Mouse (Mus musculus) small intestine, adult 2 months (tissue): Measurements from ENCODE around the gene Ep400. TPM values are rescaled to one million over a fixed set of nuclear protein-coding genes. Genes with fewer than 3 reads are reported as not detected.
"Not testable (repeated sequence)": the region's sequence is repeated elsewhere in the genome, so short reads cannot be mapped to it uniquely, and the experiment has no call there.

ENCODE experiments used
- H3K27ac ChIP-seq: fragments of 200-500 bp; 2 replicates; pipeline ENCODE4 v1.5.1; 2012; ENCODE audit warnings: low read depth, low read length, control low read depth, inconsistent platforms; ENCODE audit not compliant: insufficient read depth
- H3K27me3 ChIP-seq: fragments of 200-500 bp; 2 replicates; pipeline ENCODE4 v1.6.1; 2012; ENCODE audit warnings: mild to moderate bottlenecking, moderate library complexity, low read length, inconsistent platforms; ENCODE audit not compliant: control insufficient read depth, insufficient read depth
- H3K36me3 ChIP-seq: fragments of 200-500 bp; 2 replicates; pipeline ENCODE4 v1.6.1; 2012; ENCODE audit warnings: mild to moderate bottlenecking, low read length, control low read depth, inconsistent platforms; ENCODE audit not compliant: control insufficient read depth, insufficient read depth
- H3K4me1 ChIP-seq: fragments of 200-500 bp; 2 replicates; pipeline ENCODE4 v1.6.1; 2012; ENCODE audit warnings: low read length, inconsistent platforms, mixed read lengths; ENCODE audit not compliant: control insufficient read depth, insufficient read depth, insufficient read length
- H3K4me3 ChIP-seq: fragments of 200-500 bp; 2 replicates; pipeline ENCODE4 v1.5.1; 2012; ENCODE audit warnings: low read depth, mild to moderate bottlenecking, control low read depth, inconsistent platforms, low read length, moderate library complexity
- CTCF ChIP-seq: fragments of 200-500 bp; IDR thresholded peaks from 2 replicates; pipeline ENCODE4 v1.5.1; 2012; ENCODE audit warnings: low read depth, mild to moderate bottlenecking, control low read depth, inconsistent platforms, low read length, moderate library complexity, mixed read lengths; ENCODE audit not compliant: insufficient replicate concordance, insufficient read length; ENCODE audit errors: extremely low read depth
- POLR2A ChIP-seq: fragments of 200-500 bp; IDR thresholded peaks from 2 replicates; pipeline ENCODE4 v1.6.1; 2012; ENCODE audit warnings: low read depth, mild to moderate bottlenecking, control low read depth, inconsistent platforms, low read length, moderate library complexity
- WGBS: fragments of 180-500 bp; shearing (Covaris S2); methylation state at CpG from one replicate; pipeline ENCODE4 v1.1.7; 2018; 5-methylcytosine and 5-hydroxymethylcytosine counted together
- polyA plus RNA-seq: library from polyadenylated mRNA; depleted of rRNA; stranded (reverse); fragments of >200 nt; gene quantifications from 2 replicates; pipeline ENCODE4 v1.2.3, GENCODE M21; 2012

Gene Ep400
- polyA plus RNA-seq, 1 experiment, result 45.0 TPM

DNA sequence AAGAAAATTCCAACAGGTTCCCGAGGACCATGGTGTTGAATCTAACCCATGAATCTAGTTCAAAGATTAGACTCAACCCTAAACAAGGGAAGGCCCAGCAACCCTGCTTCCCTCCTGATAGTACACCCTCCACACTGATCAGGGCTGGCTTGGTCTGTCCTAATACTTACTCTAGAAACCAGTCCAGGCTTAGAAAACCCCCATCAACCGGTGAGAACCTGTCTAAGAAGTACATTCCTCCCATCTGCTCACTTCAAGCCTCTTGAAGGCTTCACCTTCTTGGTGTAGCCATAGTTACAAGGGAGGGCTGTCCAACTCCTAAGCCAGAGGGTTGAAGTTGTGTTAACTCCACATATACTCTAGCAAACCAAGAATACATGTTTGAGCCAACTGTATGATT is 47.0 kb downstream of the Ep400 start:
- no peaks in the 10 kb centered on the region for H3K27me3 ChIP-seq
- no peak overlapping the region for H3K27ac ChIP-seq
- H3K4me3 ChIP-seq, result no peak overlapping the region
- no peaks in the 10 kb centered on the region for H3K4me1 ChIP-seq
- 68% methylated on average over 2 of the region's 2 CpGs for WGBS
- peaks cover 65% of the 10 kb centered on the region for H3K36me3 ChIP-seq
- TF ChIP-seq CTCF, result no peak
- no peak for TF ChIP-seq POLR2A

DNA sequence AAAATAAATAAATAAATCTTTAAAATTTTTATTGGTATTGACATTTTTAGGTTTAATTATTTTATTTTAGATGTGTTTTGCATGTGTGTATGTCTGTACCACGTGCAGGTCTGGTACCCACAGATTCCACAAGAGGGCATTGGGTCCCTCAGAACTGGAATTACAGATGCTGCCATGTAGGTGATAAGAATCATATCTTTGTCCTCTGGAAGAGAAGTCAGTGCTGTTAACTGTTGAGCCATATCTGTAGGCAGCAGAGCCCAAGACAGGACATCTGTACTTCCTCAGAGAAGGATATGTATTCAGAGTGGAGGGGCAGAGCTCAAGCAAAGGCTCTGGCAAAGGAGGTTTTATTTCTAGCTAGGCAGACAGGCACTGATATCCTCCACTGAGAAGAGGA is 49.1 kb downstream of the Ep400 start:
- H3K4me3 ChIP-seq, H3K27ac ChIP-seq, H3K4me1 ChIP-seq, H3K27me3 ChIP-seq: not testable (repeated sequence)
- 78% methylated on average over 1 of the region's 1 CpGs for WGBS
- H3K36me3 ChIP-seq, result peaks cover 65% of the 10 kb centered on the region

DNA sequence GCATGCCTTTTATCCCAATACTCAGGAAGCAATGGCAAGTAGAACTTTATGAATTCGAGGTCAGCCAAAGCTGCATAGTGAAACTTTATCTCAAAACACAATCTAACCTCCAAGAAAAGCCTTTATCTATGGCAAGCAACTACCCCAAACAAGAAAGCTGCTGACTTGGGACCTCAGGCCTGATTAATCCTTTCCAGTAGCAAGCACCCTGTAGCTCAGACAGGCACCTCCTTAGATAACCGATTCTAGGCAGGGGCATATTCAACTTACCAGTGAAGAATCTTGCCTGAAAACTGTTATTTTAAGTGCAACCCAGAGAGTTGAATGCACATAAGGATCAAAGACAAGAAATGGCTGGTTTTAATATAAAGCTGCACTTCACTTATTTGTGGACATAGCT is 59.1 kb downstream of the Ep400 start:
- 86% methylated on average over 2 of the region's 2 CpGs for WGBS
- H3K36me3 ChIP-seq, result peaks cover 58% of the 10 kb centered on the region
- H3K27me3 ChIP-seq, result no peaks in the 10 kb centered on the region

DNA sequence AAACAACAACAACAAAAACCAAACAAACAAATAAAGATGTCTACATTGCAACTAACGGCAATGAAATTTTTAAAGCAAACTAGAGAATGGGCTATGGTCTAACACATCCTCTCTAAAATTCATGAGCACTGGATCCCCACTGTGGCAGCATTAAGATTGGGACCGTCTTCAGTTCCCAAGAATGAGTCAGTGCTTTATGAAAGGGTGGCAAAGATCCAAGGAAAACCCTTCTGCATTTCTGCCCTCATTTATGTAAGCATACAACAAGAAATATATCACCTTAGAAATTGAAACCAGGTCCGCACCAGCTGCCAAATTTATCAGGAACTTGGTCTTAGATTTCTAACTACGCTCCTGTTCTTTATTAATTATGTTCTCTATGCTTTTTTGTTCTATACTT is 61.3 kb downstream of the Ep400 start:
- Histone ChIP-seq H3K27ac (no peak overlapping the region), H3K36me3 (peaks cover 64% of the 10 kb centered on the region), H3K27me3 (no peaks in the 10 kb centered on the region), H3K4me3 (no peak overlapping the region), H3K4me1 (no peaks in the 10 kb centered on the region)
- 86% methylated on average over 4 of the region's 4 CpGs for WGBS
- no peak for TF ChIP-seq CTCF
- no peak for TF ChIP-seq POLR2A

More for the DNA sequence above, 59.1 kb downstream of the Ep400 start:
- Histone ChIP-seq H3K27ac (no peak overlapping the region), H3K4me3 (no peak overlapping the region), H3K4me1 (no peaks in the 10 kb centered on the region)
- TF ChIP-seq CTCF (no peak), POLR2A (no peak)

DNA sequence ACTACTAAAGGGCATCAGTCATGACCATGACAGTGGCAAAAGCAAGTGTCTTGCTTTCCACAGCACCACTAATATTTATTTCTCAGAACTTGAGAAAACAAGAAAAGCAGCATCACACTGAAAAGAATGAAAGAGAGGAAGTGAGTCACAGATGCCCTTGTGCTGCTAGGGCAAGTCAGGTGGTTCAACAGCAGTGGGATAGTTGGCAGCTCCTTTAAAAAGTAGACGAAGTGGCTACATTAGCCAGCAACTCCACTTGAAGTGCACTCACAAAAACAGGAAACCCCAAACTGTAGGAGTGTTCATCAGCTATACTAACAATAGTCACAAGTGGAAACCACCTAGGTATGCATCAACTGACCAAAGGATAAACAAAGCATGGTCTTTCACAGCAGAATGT is 66.5 kb downstream of the Ep400 start:
- H3K27me3 ChIP-seq, result no peaks in the 10 kb centered on the region
- no peak overlapping the region for H3K27ac ChIP-seq
- 84% methylated on average over 1 of the region's 1 CpGs for WGBS
- no peak for TF ChIP-seq CTCF
- TF ChIP-seq POLR2A, result no peak
- no peak overlapping the region for H3K4me3 ChIP-seq
- no peaks in the 10 kb centered on the region for H3K4me1 ChIP-seq
- peaks cover 72% of the 10 kb centered on the region for H3K36me3 ChIP-seq

DNA sequence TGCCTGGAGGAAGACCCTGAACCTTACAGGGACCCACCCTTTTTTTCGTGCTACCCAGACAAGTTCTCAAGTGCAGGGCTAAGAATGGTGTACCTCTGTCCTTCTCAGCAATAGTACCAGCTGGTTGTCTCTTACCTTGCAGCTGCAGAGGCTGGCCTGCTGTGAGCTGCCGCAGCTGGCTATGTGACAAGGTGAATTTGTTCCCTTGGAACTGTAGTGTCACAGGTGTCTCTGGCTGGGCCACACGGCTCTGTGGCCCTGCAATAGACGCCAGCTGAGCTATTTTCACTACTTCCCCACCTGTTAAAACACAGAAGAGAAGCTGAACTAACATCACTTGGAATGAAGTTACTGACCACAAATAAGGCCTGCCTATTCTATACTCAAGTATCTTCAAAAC is 71.9 kb downstream of the Ep400 start:
- H3K36me3 ChIP-seq, result peaks cover 74% of the 10 kb centered on the region
- TF ChIP-seq CTCF, result no peak
- no peak for TF ChIP-seq POLR2A
- H3K4me1 ChIP-seq, result no peaks in the 10 kb centered on the region
- WGBS, result 90% methylated on average over 4 of the region's 4 CpGs
- H3K4me3 ChIP-seq, result no peak overlapping the region
- no peaks in the 10 kb centered on the region for H3K27me3 ChIP-seq
- no peak overlapping the region for H3K27ac ChIP-seq

DNA sequence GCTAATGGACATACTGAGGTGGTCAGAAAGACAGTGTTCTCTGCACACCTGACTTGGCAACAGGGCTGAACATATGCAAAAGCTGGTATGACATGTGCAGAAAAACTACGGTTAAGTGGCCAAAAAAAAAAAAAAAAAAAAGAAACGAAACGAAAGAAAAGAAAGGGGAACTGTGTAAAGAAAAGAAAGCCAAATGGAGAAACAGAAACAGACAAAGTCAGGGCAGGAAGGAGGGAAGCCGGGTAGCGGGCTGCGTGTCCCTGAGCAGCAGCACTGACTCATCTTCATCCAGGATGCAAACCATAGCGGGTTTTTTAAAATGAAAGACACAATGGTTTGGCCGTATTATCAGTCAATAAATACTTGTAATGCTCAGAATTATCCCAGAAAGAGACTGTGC is 88.5 kb downstream of the Ep400 start:
- Histone ChIP-seq H3K27ac (no peak overlapping the region), H3K36me3 (peaks cover 82% of the 10 kb centered on the region), H3K4me1 (no peaks in the 10 kb centered on the region), H3K4me3 (no peak overlapping the region), H3K27me3 (no peaks in the 10 kb centered on the region)
- TF ChIP-seq POLR2A (no peak), CTCF (no peak)
- WGBS, result 79% methylated on average over 8 of the region's 8 CpGs
